Mouse (Mus musculus): Measurements from ENCODE around the gene Gm3604.
"Not testable (repeated sequence)": the region's sequence is repeated elsewhere in the genome, so short reads cannot be mapped to it uniquely, and the experiment has no call there.

The Gm3604 gene

DNA sequence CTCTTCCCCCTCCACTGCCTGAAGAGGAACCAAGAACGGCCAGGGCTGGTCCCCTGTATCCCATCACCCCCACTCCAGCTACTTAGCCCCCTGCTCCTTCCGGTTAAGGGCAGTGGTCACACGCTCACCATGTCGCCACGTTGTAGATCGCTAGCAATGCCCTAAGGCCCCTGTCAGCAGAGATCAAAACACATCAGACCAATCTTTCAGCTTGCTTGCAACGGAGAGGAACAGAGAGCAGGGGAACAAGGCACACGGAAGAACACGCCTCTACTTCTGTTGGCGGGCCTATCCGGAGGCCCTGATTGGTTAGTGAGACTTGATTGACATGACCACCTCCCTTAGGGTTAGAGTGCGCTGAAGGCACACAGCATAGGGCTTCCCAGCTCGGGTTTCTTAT lies at the start of gene Gm3604:
TSS of gene Gm3604 (minus strand) at position 226 of the 400 bp plus-strand sequence.
- peak in 1 of 2 experiments; percentile 1 for DNase-seq (ENCODE audit: low spot score in 2 of 2)

DNA sequence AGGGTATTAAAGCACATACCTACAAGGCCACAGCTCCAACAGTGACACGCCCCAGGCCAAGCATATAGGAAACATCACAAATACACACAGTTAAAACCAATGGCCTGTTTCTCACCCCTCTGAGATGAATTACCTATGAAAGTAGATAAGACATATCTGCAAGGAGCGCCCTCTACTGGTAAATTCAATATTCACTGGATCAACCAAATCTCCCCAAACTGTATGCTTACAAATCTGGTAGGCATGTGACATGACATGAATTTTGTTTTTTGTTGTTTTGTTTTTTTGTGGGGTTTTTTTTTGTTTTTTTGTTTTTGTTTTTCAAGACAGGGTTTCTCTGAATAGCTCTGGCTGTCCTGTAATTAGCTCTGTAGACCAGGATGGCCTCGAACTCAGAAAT lies 16.2 kb upstream of the Gm3604 start:
- DNase-seq (ENCODE audit: low spot score in 2 of 2): not testable (repeated sequence)

DNA sequence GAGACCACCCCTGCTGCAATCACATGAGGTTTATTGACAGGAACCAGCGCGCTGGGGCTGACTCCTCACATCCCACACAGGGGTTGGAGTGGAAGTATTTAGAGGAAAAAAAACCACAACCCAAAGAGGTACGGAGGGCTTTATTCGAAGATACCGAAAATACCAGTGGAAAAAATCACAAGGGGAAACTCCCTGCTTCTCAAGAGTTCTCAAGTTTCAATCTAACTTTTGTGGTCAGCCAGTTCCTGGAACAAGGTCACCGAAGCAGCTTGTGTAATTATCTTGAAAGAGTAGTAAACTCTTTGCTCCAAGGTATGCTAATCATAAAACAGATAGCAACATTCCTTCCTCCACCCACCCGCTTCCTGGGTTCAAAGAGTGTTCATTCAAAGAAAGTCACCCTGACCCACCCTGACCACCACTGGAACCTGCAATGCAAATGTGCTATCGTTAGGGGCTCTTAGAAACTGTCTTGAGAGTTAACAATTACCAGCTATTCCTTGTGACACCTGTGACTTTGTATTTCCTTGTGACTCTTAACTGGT lies 7.2 kb upstream of the Gm3604 start:
- not testable (repeated sequence) for DNase-seq (ENCODE audit: low spot score in 2 of 2)

DNA sequence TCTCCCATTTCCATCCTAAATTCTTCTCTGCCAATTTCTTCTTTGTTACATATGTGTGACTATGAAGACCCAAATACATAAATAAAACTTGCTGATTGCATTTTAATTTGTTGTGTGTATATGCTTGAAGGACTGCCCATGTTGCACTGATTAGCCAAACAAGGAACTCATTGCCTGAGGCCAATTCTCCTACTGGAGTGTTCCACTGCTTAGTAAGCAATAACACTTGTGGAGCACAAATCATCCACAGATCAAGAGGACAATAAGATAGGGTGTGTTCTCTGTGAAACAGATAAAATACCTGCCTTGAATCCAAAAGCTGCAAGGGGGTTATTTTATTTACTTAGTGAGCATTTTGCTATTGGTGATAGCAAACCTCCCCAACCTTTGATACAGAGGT lies 51.2 kb downstream of the Gm3604 start:
- DNase-seq (ENCODE audit: low spot score in 2 of 2): no peak

DNA sequence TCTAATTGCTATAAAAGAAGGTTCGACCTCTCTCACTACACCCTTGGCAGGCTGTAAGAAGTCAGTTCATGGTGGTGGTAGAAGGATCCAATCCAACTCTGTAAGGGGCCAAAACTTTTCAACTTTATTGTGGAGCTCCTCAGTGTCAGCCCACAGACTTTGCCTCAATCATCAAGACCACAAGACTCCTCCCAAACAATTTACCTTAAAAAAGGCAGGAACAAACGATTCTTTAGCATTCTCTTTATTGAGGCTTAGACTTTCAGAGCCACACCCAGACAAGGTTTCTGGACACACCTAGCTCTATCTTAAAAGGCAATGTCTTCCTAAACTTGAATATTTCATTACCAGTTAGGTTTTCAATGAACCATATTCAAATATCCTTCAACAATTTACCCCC lies 51.6 kb downstream of the Gm3604 start:
- DNase-seq (ENCODE audit: low spot score in 2 of 2): no peak

All from cerebellum, postnatal 4 days (tissue).